Mouse (Mus musculus) adrenal gland, postnatal 14 days (tissue): ENCODE data around the gene Gabarapl2. TPM values are rescaled to one million over a fixed set of nuclear protein-coding genes. Genes with fewer than 3 reads are reported as not detected.

Experiments
- DNase-seq: peaks from one replicate; pipeline ENCODE4 v3.0.0; 2021; ENCODE audit warnings: mixed read lengths
- total RNA-seq: library from RNA; stranded (reverse); gene quantifications from 2 replicates; pipeline ENCODE4 v1.2.3, GENCODE M21; 2021

Gene Gabarapl2
- total RNA-seq, 1 experiment from 2014 or later, result 124 TPM

- no peak for DNase-seq
These were observed 26.9 kb downstream of the Gabarapl2 start for GRCm38 (mm10) chr8:111967246-111967870.

GRCm38 (mm10) chr8:111968541-111968940 is 28.0 kb downstream of the Gabarapl2 start:
- DNase-seq, result no peak

GRCm38 (mm10) chr8:111968991-111969390 is 28.5 kb downstream of the Gabarapl2 start:
- DNase-seq, result no peak

- DNase-seq, result no peak
These were observed 33.6 kb downstream of the Gabarapl2 start for GRCm38 (mm10) chr8:111974138-111974537.

GRCm38 (mm10) chr8:111975706-111976105 is 35.2 kb downstream of the Gabarapl2 start:
- DNase-seq, result no peak

- no peak for DNase-seq
These were observed 35.8 kb downstream of the Gabarapl2 start for GRCm38 (mm10) chr8:111976326-111976725.

- no peak for DNase-seq
These were observed 37.6 kb downstream of the Gabarapl2 start for GRCm38 (mm10) chr8:111978147-111978546.

- DNase-seq, result no peak
These were observed 41.6 kb downstream of the Gabarapl2 start for GRCm38 (mm10) chr8:111982116-111982515.

- DNase-seq, result no peak
These were observed 44.0 kb downstream of the Gabarapl2 start for GRCm38 (mm10) chr8:111984511-111984910.

- DNase-seq, result peak; percentile 89
These were observed 49.4 kb downstream of the Gabarapl2 start for GRCm38 (mm10) chr8:111989911-111990310.

- no peak for DNase-seq
These were observed 50.8 kb downstream of the Gabarapl2 start for GRCm38 (mm10) chr8:111991278-111991677.

GRCm38 (mm10) chr8:111992013-111992702 is 51.7 kb downstream of the Gabarapl2 start, which contains the start of gene Adat1:
Gene Adat1 (minus strand): TSS chr8:111992302.
- DNase-seq, result peak; percentile 93

GRCm38 (mm10) chr8:111992703-111993039 is 52.2 kb downstream of the Gabarapl2 start:
- no peak for DNase-seq

Other genes starting within 250 kb of the Gabarapl2 start
- gene Ctrb1, start 249.7 kb upstream of the Gabarapl2 start, total RNA-seq, result 0.41 TPM in 1 of 2 replicates, not detected in the other
- gene Bcar1, start 196.9 kb upstream of the Gabarapl2 start, total RNA-seq, result 59.6 and 67.1 TPM in 2 replicates
- gene Cfdp1, start 86.4 kb upstream of the Gabarapl2 start, total RNA-seq, result 82.4 and 83.1 TPM in 2 replicates
- 5.8 and 6.5 TPM in 2 replicates for gene Tmem170, start 64.0 kb upstream of the Gabarapl2 start, total RNA-seq
- gene Chst5, start 30.3 kb upstream of the Gabarapl2 start, total RNA-seq, result not detected in 2 replicates
- 5.3 and 5.5 TPM in 2 replicates for gene Tmem231, start 6.8 kb upstream of the Gabarapl2 start, total RNA-seq
- gene Adat1, start 51.6 kb downstream of the Gabarapl2 start, total RNA-seq, result 3.1 and 4.1 TPM in 2 replicates
- 108 and 120 TPM in 2 replicates for gene Kars, start 70.6 kb downstream of the Gabarapl2 start, total RNA-seq
- 15.7 and 17.5 TPM in 2 replicates for gene Terf2ip, start 70.7 kb downstream of the Gabarapl2 start, total RNA-seq
- 0.23 TPM in 1 of 2 replicates, not detected in the other for gene Gm6793, start 74.3 kb downstream of the Gabarapl2 start, total RNA-seq